Mouse (Mus musculus) limb, embryonic 13.5 days (tissue): ENCODE results near the gene Spink2. TPM values are rescaled to one million over a fixed set of nuclear protein-coding genes. Genes with fewer than 3 reads are reported as not detected.
A peak's percentile ranks its signal among the peaks of the same experiment; 100 is the strongest.
"Not testable (repeated sequence)": the region's sequence is repeated elsewhere in the genome, so short reads cannot be mapped to it uniquely, and the experiment has no call there.

ENCODE experiments used
- ATAC-seq: fragments of 200-750 bp; cut with Nextera tagmentation; 2 replicates; pipeline ENCODE4 v1.8.0; 2017; ENCODE audit warnings: low read depth, moderate number of reproducible peaks, moderate TSS enrichment; ENCODE audit not compliant: low FRiP score
- H3K27ac ChIP-seq: fragments of 300-500 bp; sonication (generic); 2 replicates; pipeline ENCODE4 v1.5.1; 2015; ENCODE audit warnings: inconsistent platforms, mild to moderate bottlenecking, moderate library complexity
- H3K27me3 ChIP-seq: fragments of 300-500 bp; sonication (generic); 2 replicates; pipeline ENCODE4 v1.6.1; 2015; ENCODE audit warnings: mild to moderate bottlenecking, inconsistent platforms
- H3K36me3 ChIP-seq: fragments of 300-500 bp; sonication (generic); 2 replicates; pipeline ENCODE4 v1.6.1; 2015; ENCODE audit warnings: inconsistent platforms, mild to moderate bottlenecking, moderate library complexity
- H3K4me1 ChIP-seq: fragments of 300-500 bp; sonication (generic); 2 replicates; pipeline ENCODE4 v1.6.1; 2015; ENCODE audit warnings: inconsistent platforms
- H3K4me2 ChIP-seq: fragments of 300-500 bp; sonication (generic); replicated peaks from 2 replicates; pipeline ENCODE4 v1.6.1; 2015; ENCODE audit warnings: inconsistent platforms, mild to moderate bottlenecking, moderate library complexity
- H3K4me3 ChIP-seq: fragments of 300-500 bp; sonication (generic); 2 replicates; pipeline ENCODE4 v1.5.1; 2015; ENCODE audit warnings: moderate library complexity, mild to moderate bottlenecking, inconsistent platforms
- H3K9ac ChIP-seq: fragments of 300-500 bp; sonication (generic); 2 replicates; pipeline ENCODE4 v1.6.1; 2015; ENCODE audit warnings: mild to moderate bottlenecking, inconsistent platforms
- H3K9me3 ChIP-seq: fragments of 300-500 bp; sonication (generic); 2 replicates; pipeline ENCODE4 v1.6.1; 2016; ENCODE audit warnings: inconsistent platforms
- WGBS: fragments of 180-500 bp; shearing (Covaris S2); methylation state at CpG from one replicate; pipeline ENCODE4 v1.1.7; 2015; 5-methylcytosine and 5-hydroxymethylcytosine counted together
- polyA plus RNA-seq: library from polyadenylated mRNA; unstranded; fragments of >200 nt; fragmentation: Nextera tagmentation; extraction: Ambion mirVana; gene quantifications from 2 replicates; pipeline ENCODE4 v1.2.1, GENCODE M21; 2015

Gene Spink2
- polyA plus RNA-seq, 1 experiment from 2014 or later: 1.9 TPM

DNA sequence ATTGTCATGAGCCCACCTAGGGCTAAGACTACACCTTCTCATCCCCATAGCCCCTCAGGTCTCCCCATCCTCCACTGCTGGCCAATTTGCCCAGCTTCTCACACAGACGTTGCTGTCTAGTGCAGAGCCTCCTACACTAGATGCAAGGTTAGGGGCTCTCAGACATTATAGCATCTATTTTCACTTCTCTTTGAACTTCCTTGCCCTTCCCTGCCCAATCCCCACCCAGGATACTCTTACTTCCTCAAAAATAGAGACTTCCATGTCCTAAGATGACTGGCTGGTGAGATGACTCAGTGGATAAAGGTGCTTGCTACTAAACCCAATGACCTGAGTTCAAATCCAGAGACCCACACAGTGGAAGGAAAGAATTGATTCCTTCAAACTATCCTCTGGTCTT, 19.6 kb downstream of the Spink2 start:
- H3K4me3 ChIP-seq: no peak overlapping the region
- no peak overlapping the region for H3K4me2 ChIP-seq
- no peak overlapping the region for H3K27ac ChIP-seq
- ATAC-seq: no peak
- no peak overlapping the region for H3K9ac ChIP-seq
- peaks cover 11% of the 10 kb centered on the region; the same call in 1 of the 2 replicates for H3K9me3 ChIP-seq
- H3K27me3 ChIP-seq: no peaks in the 10 kb centered on the region
- H3K36me3 ChIP-seq: no peaks in the 10 kb centered on the region
- WGBS: 56% methylated on average over 1 of the region's 1 CpGs
- H3K4me1 ChIP-seq: peaks cover 2% of the 10 kb centered on the region; the same call in 1 of the 2 replicates

- no peak overlapping the region for H3K27ac ChIP-seq
- peaks cover 3% of the 10 kb centered on the region; the same call in 1 of the 2 replicates for H3K4me1 ChIP-seq
- no peaks in the 10 kb centered on the region for H3K27me3 ChIP-seq
- no peaks in the 10 kb centered on the region for H3K36me3 ChIP-seq
- peaks cover 11% of the 10 kb centered on the region; the same call in 1 of the 2 replicates for H3K9me3 ChIP-seq
- no peak overlapping the region for H3K4me3 ChIP-seq
- no peak for ATAC-seq
- H3K4me2 ChIP-seq: no peak overlapping the region
- 84% methylated on average over 4 of the region's 4 CpGs for WGBS
- no peak overlapping the region for H3K9ac ChIP-seq
Measured at GRCm38 (mm10) chr5:77191106-77191505, 20.2 kb downstream of the Spink2 start.

DNA sequence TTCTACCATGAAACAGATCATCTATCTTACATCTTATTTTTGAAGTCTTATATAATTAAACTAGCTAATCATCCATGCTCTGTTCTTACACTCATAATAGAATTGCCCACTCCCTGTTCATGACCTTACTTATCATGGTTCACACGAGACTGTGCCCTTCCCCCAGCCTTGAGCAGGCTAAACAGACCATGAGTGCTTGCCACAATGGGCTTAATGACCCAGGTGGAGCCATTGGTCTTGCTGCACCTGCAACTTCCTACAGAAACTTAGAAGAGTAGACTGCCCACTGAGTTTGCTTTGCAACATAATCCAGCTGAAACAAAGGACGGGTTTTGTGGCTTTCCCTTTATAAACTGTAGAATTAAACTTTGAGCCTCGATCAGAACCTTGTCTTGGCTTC, 22.5 kb downstream of the Spink2 start:
- Histone ChIP-seq H3K9ac (no peak overlapping the region), H3K4me2 (no peak overlapping the region), H3K4me3 (no peak overlapping the region), H3K9me3 (peaks cover 11% of the 10 kb centered on the region; the same call in 1 of the 2 replicates), H3K27ac (no peak overlapping the region), H3K4me1 (peaks cover 3% of the 10 kb centered on the region; the same call in 1 of the 2 replicates), H3K36me3 (no peaks in the 10 kb centered on the region), H3K27me3 (no peaks in the 10 kb centered on the region)
- WGBS: 59% methylated on average over 3 of the region's 3 CpGs
- no peak for ATAC-seq

- no peaks in the 10 kb centered on the region for H3K36me3 ChIP-seq
- no peak overlapping the region for H3K27ac ChIP-seq
- H3K9ac ChIP-seq: no peak overlapping the region
- WGBS: 84% methylated on average over 3 of the region's 3 CpGs
- no peak overlapping the region for H3K4me2 ChIP-seq
- H3K9me3 ChIP-seq: peaks cover 11% of the 10 kb centered on the region; the same call in 1 of the 2 replicates
- no peak overlapping the region for H3K4me3 ChIP-seq
- H3K27me3 ChIP-seq: no peaks in the 10 kb centered on the region
- peaks cover 3% of the 10 kb centered on the region; the same call in 1 of the 2 replicates for H3K4me1 ChIP-seq
- no peak for ATAC-seq
Measured at GRCm38 (mm10) chr5:77185351-77185750, 25.9 kb downstream of the Spink2 start.

GRCm38 (mm10) chr5:77183876-77184275, 27.4 kb downstream of the Spink2 start:
- ATAC-seq, H3K36me3 ChIP-seq, H3K4me2 ChIP-seq, H3K27ac ChIP-seq, H3K4me1 ChIP-seq, H3K9me3 ChIP-seq, H3K4me3 ChIP-seq, H3K27me3 ChIP-seq, H3K9ac ChIP-seq: not testable (repeated sequence)
- 65% methylated on average over 5 of the region's 5 CpGs for WGBS

GRCm38 (mm10) chr5:77183338-77183737, 27.9 kb downstream of the Spink2 start:
- Histone ChIP-seq H3K27me3 (no peaks in the 10 kb centered on the region), H3K27ac (no peak overlapping the region), H3K4me2 (no peak overlapping the region), H3K4me1 (peaks cover 4% of the 10 kb centered on the region; the same call in 1 of the 2 replicates), H3K9ac (no peak overlapping the region), H3K36me3 (no peaks in the 10 kb centered on the region), H3K4me3 (no peak overlapping the region), H3K9me3 (peaks cover 6% of the 10 kb centered on the region; the same call in 1 of the 2 replicates)
- WGBS: 75% methylated on average over 1 of the region's 1 CpGs
- no peak for ATAC-seq

DNA sequence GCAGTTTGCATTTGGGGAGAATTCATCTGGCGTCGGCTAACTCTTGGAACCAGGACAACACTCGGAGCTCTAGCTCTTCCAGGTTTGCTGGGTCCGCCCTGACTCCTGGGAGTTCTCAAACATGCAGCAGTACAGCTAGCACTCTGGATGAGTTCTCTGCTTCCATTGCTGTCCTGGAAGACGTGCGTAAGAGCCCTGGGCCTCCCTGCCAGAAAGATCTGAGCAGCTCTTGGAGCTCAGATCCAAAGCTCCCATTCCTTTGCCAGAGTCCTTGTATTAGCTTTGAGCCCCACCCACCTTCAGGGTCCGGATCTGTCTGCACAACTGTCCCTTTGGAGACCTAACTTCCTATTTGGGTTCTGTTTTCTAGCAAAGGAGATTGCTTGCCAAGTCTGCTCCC, 29.8 kb downstream of the Spink2 start:
- H3K4me3 ChIP-seq: no peak overlapping the region
- no peak overlapping the region for H3K27ac ChIP-seq
- peak; percentile 28; the same call in 1 of the 2 replicates for ATAC-seq
- WGBS: 74% methylated on average over 7 of the region's 7 CpGs
- H3K4me1 ChIP-seq: peaks cover 8% of the 10 kb centered on the region; the same call in 1 of the 2 replicates
- H3K4me2 ChIP-seq: no peak overlapping the region
- H3K36me3 ChIP-seq: no peaks in the 10 kb centered on the region
- no peaks in the 10 kb centered on the region for H3K27me3 ChIP-seq
- H3K9ac ChIP-seq: no peak overlapping the region
- H3K9me3 ChIP-seq: no peaks in the 10 kb centered on the region

GRCm38 (mm10) chr5:77178976-77179375, 32.3 kb downstream of the Spink2 start:
- Histone ChIP-seq H3K36me3 (no peaks in the 10 kb centered on the region), H3K9ac (no peak overlapping the region), H3K4me2 (no peak overlapping the region), H3K4me1 (0 out of 2 replicates have a peak, but pooled peaks cover 8% of the 10 kb centered on the region), H3K27ac (no peak overlapping the region), H3K9me3 (no peaks in the 10 kb centered on the region), H3K4me3 (no peak overlapping the region), H3K27me3 (no peaks in the 10 kb centered on the region)
- no peak for ATAC-seq
- WGBS: 96% methylated on average over 1 of the region's 1 CpGs

GRCm38 (mm10) chr5:77178008-77178407, 33.3 kb downstream of the Spink2 start:
- Histone ChIP-seq H3K27ac (peak overlapping the region; percentile 44; the same call in 1 of the 2 replicates), H3K4me1 (0 out of 2 replicates have a peak, but pooled peaks cover 8% of the 10 kb centered on the region), H3K4me2 (no peak overlapping the region), H3K9me3 (no peaks in the 10 kb centered on the region), H3K4me3 (no peak overlapping the region), H3K9ac (no peak overlapping the region), H3K27me3 (no peaks in the 10 kb centered on the region), H3K36me3 (no peaks in the 10 kb centered on the region)
- ATAC-seq: peak; percentile 40; the same call in 1 of the 2 replicates
- 23% methylated on average over 9 of the region's 9 CpGs for WGBS

DNA sequence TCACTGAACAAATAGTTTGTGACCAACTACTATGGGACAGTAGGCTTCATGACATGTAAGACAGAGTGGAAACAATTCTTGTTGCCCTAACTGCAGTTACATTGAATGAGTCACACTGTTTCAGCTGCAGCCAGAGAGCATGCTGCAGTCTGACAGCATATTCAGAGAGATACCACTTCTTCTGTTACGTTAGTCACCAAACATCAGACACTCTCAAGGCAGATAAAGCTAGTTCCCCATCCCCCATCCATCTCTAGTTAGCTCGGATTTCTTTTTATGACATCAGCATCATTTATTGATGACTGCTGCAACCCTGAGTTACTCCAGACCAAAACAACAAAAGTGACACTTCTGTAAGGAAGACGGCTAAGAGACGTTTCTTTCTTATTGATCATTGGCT, 36.5 kb downstream of the Spink2 start:
- WGBS: 47% methylated on average over 4 of the region's 4 CpGs
- H3K27me3 ChIP-seq: no peaks in the 10 kb centered on the region
- no peak overlapping the region for H3K4me3 ChIP-seq
- no peaks in the 10 kb centered on the region for H3K36me3 ChIP-seq
- 0 out of 2 replicates have a peak, but pooled peaks cover 8% of the 10 kb centered on the region for H3K4me1 ChIP-seq
- H3K4me2 ChIP-seq: no peak overlapping the region
- no peak for ATAC-seq
- no peaks in the 10 kb centered on the region for H3K9me3 ChIP-seq
- no peak overlapping the region for H3K27ac ChIP-seq
- H3K9ac ChIP-seq: no peak overlapping the region

DNA sequence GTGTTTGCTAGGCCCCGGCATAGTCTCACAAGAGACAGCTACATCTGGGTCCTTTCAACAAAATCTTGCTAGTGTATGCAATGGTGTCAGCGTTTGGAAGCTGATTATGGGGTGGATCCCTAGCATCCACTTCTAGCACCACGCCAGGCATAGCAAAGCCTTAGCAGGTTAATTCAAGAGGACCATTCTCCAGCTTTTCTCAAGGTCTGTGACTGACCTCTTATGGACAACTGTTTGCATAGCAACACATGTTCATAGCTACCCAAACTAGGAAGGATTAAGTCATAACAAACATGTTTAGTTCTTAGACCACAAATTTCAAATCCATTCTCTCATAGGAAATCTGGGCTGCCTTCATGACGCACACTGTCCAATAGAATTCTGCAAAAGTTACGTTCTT, 40.7 kb downstream of the Spink2 start:
- ATAC-seq: no peak
- Histone ChIP-seq H3K27me3 (no peaks in the 10 kb centered on the region), H3K9me3 (no peaks in the 10 kb centered on the region), H3K9ac (no peak overlapping the region), H3K4me3 (no peak overlapping the region), H3K4me2 (no peak overlapping the region), H3K27ac (no peak overlapping the region), H3K4me1 (no peaks in the 10 kb centered on the region), H3K36me3 (no peaks in the 10 kb centered on the region)
- WGBS: 64% methylated on average over 5 of the region's 5 CpGs

DNA sequence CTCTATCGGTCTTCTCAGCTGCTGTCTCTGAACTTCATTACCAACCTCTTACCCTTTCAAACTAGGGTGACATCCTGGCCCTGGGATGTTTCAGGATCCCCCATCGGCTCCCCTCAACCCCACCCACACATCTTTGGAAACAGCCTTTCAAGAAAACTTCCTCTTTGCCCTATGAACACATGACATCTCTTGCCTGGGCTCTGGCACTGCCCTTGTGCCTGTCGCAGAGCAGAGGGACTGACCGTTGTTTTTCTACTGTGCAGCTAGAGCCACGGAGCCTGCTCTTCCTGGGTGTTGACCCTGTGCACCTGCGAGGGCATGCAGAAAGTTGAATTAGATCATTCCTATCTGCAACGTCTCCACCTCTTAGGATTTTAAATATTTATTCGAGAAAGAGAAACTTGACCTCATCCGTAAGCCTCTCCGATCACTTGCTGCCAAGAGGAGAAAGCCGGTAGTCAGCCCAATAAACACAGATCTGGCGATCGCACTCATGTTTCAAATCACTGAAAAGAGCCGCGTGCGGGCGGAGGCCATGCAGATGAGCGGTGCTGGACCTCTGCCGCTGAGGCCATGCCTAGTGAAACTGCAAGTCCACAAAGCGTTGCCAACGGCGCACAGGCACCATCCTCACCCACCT, 43.8 kb downstream of the Spink2 start:
- Histone ChIP-seq H3K27me3 (no peaks in the 10 kb centered on the region), H3K36me3 (no peaks in the 10 kb centered on the region), H3K4me2 (no peak overlapping the region), H3K4me1 (no peaks in the 10 kb centered on the region), H3K9me3 (no peaks in the 10 kb centered on the region), H3K9ac (no peak overlapping the region), H3K4me3 (no peak overlapping the region), H3K27ac (no peak overlapping the region)
- 78% methylated on average over 22 of the region's 22 CpGs for WGBS
- no peak for ATAC-seq
